Comparison of ENCODE assay signal across 7 mouse cellular contexts in the genomic region with DNA sequence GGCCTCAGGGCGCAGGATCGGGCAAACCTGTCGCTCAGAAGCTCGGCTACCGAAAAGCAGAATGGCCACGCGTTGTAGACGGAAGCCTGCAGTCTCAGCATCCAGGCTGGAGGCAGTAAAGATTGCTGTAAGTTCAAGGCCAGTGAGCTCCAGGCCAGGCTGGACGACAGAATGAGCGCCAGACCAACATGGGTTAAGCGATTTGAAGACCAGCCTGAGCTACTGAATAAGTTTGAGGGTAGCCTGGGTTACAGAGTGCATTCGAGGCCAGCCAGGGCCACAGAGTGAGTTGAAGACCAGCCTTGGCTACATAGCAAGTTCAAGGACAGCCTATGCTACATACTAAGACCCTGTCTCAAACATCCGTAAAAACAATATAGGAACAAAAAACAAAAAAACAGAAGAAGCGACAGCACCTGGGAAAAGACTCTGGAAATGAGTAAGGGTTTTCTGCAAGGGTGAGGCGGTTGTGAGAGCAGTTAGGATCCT. TPM values are rescaled to one million over a fixed set of nuclear protein-coding genes. Genes with fewer than 3 reads are reported as not detected.
DNase-seq lines count a peak whose midpoint lies in the region; ATAC-seq and TF ChIP-seq lines count a peak whose summit lies in the region.

No protein-coding gene starts in this region.

- H3K4me2 ChIP-seq in lung, embryonic 16.5 days (ENCODE audit: low read depth, low read length), result peak overlapping the region; percentile 89
- H3K4me2 ChIP-seq in limb, embryonic 11.5 days (ENCODE audit: low read depth, severe bottlenecking), result peak overlapping the region; percentile 71

- peak overlapping the region; percentile 85 for H3K27ac ChIP-seq in lung, embryonic 16.5 days (ENCODE audit: low read length)
- H3K27ac ChIP-seq in forebrain, embryonic 10.5 days, result peak overlapping the region; percentile 96
- peak overlapping the region; percentile 70 for H3K27ac ChIP-seq in limb, embryonic 11.5 days (replicated peaks; ENCODE audit: low read depth, low read length)
- peak overlapping the region; percentile 5; the same call in 1 of the 2 replicates for H3K27ac ChIP-seq in olfactory bulb, adult 2 months (ENCODE audit: insufficient read depth, low read depth, low read length)

- H3K4me1 ChIP-seq in lung, embryonic 16.5 days (replicated peaks; ENCODE audit: control insufficient read depth, insufficient read depth, low read length), result peaks cover 31% of the 10 kb centered on the region
- H3K4me1 ChIP-seq in forebrain, embryonic 10.5 days, result peaks cover 46% of the 10 kb centered on the region
- 0 out of 2 replicates have a peak, but pooled peaks cover 11% of the 10 kb centered on the region for H3K4me1 ChIP-seq in limb, embryonic 11.5 days (ENCODE audit: control insufficient read depth, insufficient read depth, low read length)
- peaks cover 23% of the 10 kb centered on the region for H3K4me1 ChIP-seq in olfactory bulb, adult 2 months (ENCODE audit: control insufficient read depth, insufficient read depth, low read length)

- no peak for DNase-seq in lung, postnatal 25 days (ENCODE audit: low spot score)
- no peak for DNase-seq in forebrain, embryonic 10.5 days (ENCODE audit: extremely low spot score, low spot score)
- no peak for DNase-seq in limb, embryonic 11.5 days (ENCODE audit: low spot score)
- DNase-seq in testis, postnatal 10 days (ENCODE audit: low spot score), result no peak
- DNase-seq in adrenal gland, postnatal 25 days, result no peak

- no peak for ATAC-seq in lung, embryonic 16.5 days (ENCODE audit: low read depth)
- no peak for ATAC-seq in limb, embryonic 11.5 days (ENCODE audit: insufficient number of reproducible peaks, low FRiP score, low TSS enrichment, low read depth)

- no peaks in the 10 kb centered on the region for H3K27me3 ChIP-seq in lung, embryonic 16.5 days (ENCODE audit: control insufficient read depth, insufficient read depth, low read depth, low read length)
- no peaks in the 10 kb centered on the region for H3K27me3 ChIP-seq in forebrain, embryonic 10.5 days (ENCODE audit: poor library complexity, severe bottlenecking)
- no peaks in the 10 kb centered on the region for H3K27me3 ChIP-seq in limb, embryonic 11.5 days (ENCODE audit: control insufficient read depth, insufficient read depth, low read length)

- TF ChIP-seq CTCF in olfactory bulb, adult 2 months (IDR thresholded peaks at IDR 0.05; ENCODE audit: insufficient read depth, low read depth, low read length), result no peak

- H3K9me3 ChIP-seq in lung, embryonic 16.5 days (ENCODE audit: control insufficient read depth, low read length), result no peaks in the 10 kb centered on the region
- no peaks in the 10 kb centered on the region for H3K9me3 ChIP-seq in forebrain, embryonic 10.5 days
- H3K9me3 ChIP-seq in limb, embryonic 11.5 days (ENCODE audit: control insufficient read depth, low read length), result no peaks in the 10 kb centered on the region

- under 1% methylated on average over 15 of the region's 15 CpGs for WGBS in lung, embryonic 16.5 days
- 3% methylated on average over 15 of the region's 15 CpGs for WGBS in forebrain, embryonic 10.5 days
- 4% methylated on average over 15 of the region's 15 CpGs for WGBS in limb, embryonic 11.5 days
- WGBS in olfactory bulb, adult 2 months, result 1% methylated on average over 15 of the region's 15 CpGs

- peak overlapping the region; percentile 82 for H3K4me3 ChIP-seq in lung, embryonic 16.5 days (ENCODE audit: low read length)
- peak overlapping the region; percentile 80 for H3K4me3 ChIP-seq in forebrain, embryonic 10.5 days
- H3K4me3 ChIP-seq in limb, embryonic 11.5 days (ENCODE audit: low read depth, low read length), result peak overlapping the region; percentile 66
- H3K4me3 ChIP-seq in olfactory bulb, adult 2 months (ENCODE audit: insufficient read depth, low read depth, low read length), result peak overlapping the region; percentile 51

- 0 out of 2 replicates have a peak, but pooled peaks have one; percentile 6 for TF ChIP-seq POLR2A in olfactory bulb, adult 2 months (IDR thresholded peaks at IDR 0.05; ENCODE audit: insufficient read depth, low read depth, low read length)

- H3K36me3 ChIP-seq in lung, embryonic 16.5 days (ENCODE audit: control insufficient read depth, insufficient read depth, low read length), result peaks cover 36% of the 10 kb centered on the region
- H3K36me3 ChIP-seq in forebrain, embryonic 10.5 days (replicated peaks), result peaks cover 72% of the 10 kb centered on the region
- peaks cover 37% of the 10 kb centered on the region for H3K36me3 ChIP-seq in limb, embryonic 11.5 days (ENCODE audit: control insufficient read depth, insufficient read depth, low read length)

- H3K9ac ChIP-seq in lung, embryonic 16.5 days (ENCODE audit: low read length), result peak overlapping the region; percentile 80
- peak overlapping the region; percentile 71 for H3K9ac ChIP-seq in limb, embryonic 11.5 days (ENCODE audit: low read length)

RNA-seq across cellular contexts. Expression of a gene that starts 0.5 kb away (rescaled TPM):
- polyA plus RNA-seq in lung, embryonic 16.5 days (2015; fragmentation: Nextera tagmentation; extraction: Ambion mirVana), result 62.0 and 64.5 TPM in 2 replicates
- polyA plus RNA-seq in forebrain, embryonic 10.5 days (2016; fragmentation: Nextera tagmentation; extraction: Ambion mirVana), result 80.7 and 83.9 TPM in 2 replicates
- 91.7 and 91.9 TPM in 2 replicates for polyA plus RNA-seq in limb, embryonic 11.5 days (2014; fragmentation: Nextera tagmentation; extraction: Ambion mirVana)
- polyA plus RNA-seq in olfactory bulb, adult 2 months (2012; ENCODE audit: insufficient read depth, insufficient read length, low replicate concordance, missing spikeins), result not detected in 2 replicates
- 18.7 and 24.4 TPM in 2 replicates for total RNA-seq in adrenal gland, postnatal 25 days (2021)

RNA-seq across cellular contexts. Expression of a gene that starts 0.5 kb away (rescaled TPM):
- 96.5 and 108 TPM in 2 replicates for polyA plus RNA-seq in lung, embryonic 16.5 days (2015; fragmentation: Nextera tagmentation; extraction: Ambion mirVana)
- polyA plus RNA-seq in forebrain, embryonic 10.5 days (2016; fragmentation: Nextera tagmentation; extraction: Ambion mirVana), result 70.5 and 76.0 TPM in 2 replicates
- 73.9 and 83.5 TPM in 2 replicates for polyA plus RNA-seq in limb, embryonic 11.5 days (2014; fragmentation: Nextera tagmentation; extraction: Ambion mirVana)
- polyA plus RNA-seq in olfactory bulb, adult 2 months (2012; ENCODE audit: insufficient read depth, insufficient read length, low replicate concordance, missing spikeins), result not detected in 2 replicates
- 138 and 151 TPM in 2 replicates for total RNA-seq in adrenal gland, postnatal 25 days (2021)

RNA-seq across cellular contexts. Expression of a gene that starts 11.6 kb away (rescaled TPM):
- 413 and 457 TPM in 2 replicates for polyA plus RNA-seq in lung, embryonic 16.5 days (2015; fragmentation: Nextera tagmentation; extraction: Ambion mirVana)
- polyA plus RNA-seq in forebrain, embryonic 10.5 days (2016; fragmentation: Nextera tagmentation; extraction: Ambion mirVana), result 909 and 984 TPM in 2 replicates
- polyA plus RNA-seq in limb, embryonic 11.5 days (2014; fragmentation: Nextera tagmentation; extraction: Ambion mirVana), result 332 and 334 TPM in 2 replicates
- not detected in 2 replicates for polyA plus RNA-seq in olfactory bulb, adult 2 months (2012; ENCODE audit: insufficient read depth, insufficient read length, low replicate concordance, missing spikeins)
- 177 and 221 TPM in 2 replicates for total RNA-seq in adrenal gland, postnatal 25 days (2021)

RNA-seq across cellular contexts. Expression of a gene that starts 18.2 kb away (rescaled TPM):
- polyA plus RNA-seq in lung, embryonic 16.5 days (2015; fragmentation: Nextera tagmentation; extraction: Ambion mirVana), result 28.9 and 30.7 TPM in 2 replicates
- polyA plus RNA-seq in forebrain, embryonic 10.5 days (2016; fragmentation: Nextera tagmentation; extraction: Ambion mirVana), result 39.9 and 41.0 TPM in 2 replicates
- 52.0 and 60.3 TPM in 2 replicates for polyA plus RNA-seq in limb, embryonic 11.5 days (2014; fragmentation: Nextera tagmentation; extraction: Ambion mirVana)
- not detected in 2 replicates for polyA plus RNA-seq in olfactory bulb, adult 2 months (2012; ENCODE audit: insufficient read depth, insufficient read length, low replicate concordance, missing spikeins)
- 86.4 and 99.4 TPM in 2 replicates for total RNA-seq in adrenal gland, postnatal 25 days (2021)

RNA-seq across cellular contexts. Expression of a gene that starts 19.8 kb away (rescaled TPM):
- polyA plus RNA-seq in lung, embryonic 16.5 days (2015; fragmentation: Nextera tagmentation; extraction: Ambion mirVana), result 54.6 and 59.7 TPM in 2 replicates
- polyA plus RNA-seq in forebrain, embryonic 10.5 days (2016; fragmentation: Nextera tagmentation; extraction: Ambion mirVana), result 15.0 and 16.8 TPM in 2 replicates
- polyA plus RNA-seq in limb, embryonic 11.5 days (2014; fragmentation: Nextera tagmentation; extraction: Ambion mirVana), result 20.8 and 21.0 TPM in 2 replicates
- polyA plus RNA-seq in olfactory bulb, adult 2 months (2012; ENCODE audit: insufficient read depth, insufficient read length, low replicate concordance, missing spikeins), result not detected in 2 replicates
- total RNA-seq in adrenal gland, postnatal 25 days (2021), result 94.0 and 102 TPM in 2 replicates

Comparison
In these comparisons a context has a peak if more than half of its experiments do, and no peak if none do; other contexts are left out.
1. H3K27ac ChIP-seq: peak in every context shown above with its lines; median percentile 96 in forebrain, embryonic 10.5 days; 85 in lung, embryonic 16.5 days; 70 in limb, embryonic 11.5 days; 5 in olfactory bulb, adult 2 months.